Mouse (Mus musculus) forebrain, postnatal 0 days (tissue): ENCODE results near the gene Olfr279. TPM values are rescaled to one million over a fixed set of nuclear protein-coding genes. Genes with fewer than 3 reads are reported as not detected.
"Not testable (repeated sequence)": the region's sequence is repeated elsewhere in the genome, so short reads cannot be mapped to it uniquely, and the experiment has no call there.

ENCODE experiments used
- ATAC-seq: fragments of 200-750 bp; cut with Nextera tagmentation; 2 replicates; pipeline ENCODE4 v1.8.0; 2017; ENCODE audit warnings: mild to moderate bottlenecking, moderate library complexity
- DNase-seq: peaks from one replicate; pipeline ENCODE4 v3.0.0-alpha.2; 2015
- H3K27ac ChIP-seq: fragments of 300-500 bp; sonication (generic); 2 replicates; pipeline ENCODE4 v1.5.1; 2014; ENCODE audit warnings: low read depth, mild to moderate bottlenecking, antibody characterized with exemption, low read length, moderate library complexity, mixed read lengths
- H3K27me3 ChIP-seq: fragments of 300-500 bp; sonication (generic); 2 replicates; pipeline ENCODE4 v1.6.1; 2014; ENCODE audit warnings: mild to moderate bottlenecking, low read length, mixed read lengths; ENCODE audit not compliant: insufficient read depth
- H3K36me3 ChIP-seq: fragments of 300-500 bp; sonication (generic); 2 replicates; pipeline ENCODE4 v1.6.1; 2014; ENCODE audit warnings: mild to moderate bottlenecking, moderate library complexity; ENCODE audit not compliant: insufficient read depth
- H3K4me1 ChIP-seq: fragments of 300-500 bp; sonication (generic); 2 replicates; pipeline ENCODE4 v1.6.1; 2014; ENCODE audit warnings: antibody characterized with exemption; ENCODE audit not compliant: insufficient read depth
- H3K4me2 ChIP-seq: fragments of 300-500 bp; sonication (generic); 2 replicates; pipeline ENCODE4 v1.6.1; 2014; ENCODE audit warnings: low read depth, mild to moderate bottlenecking, moderate library complexity
- H3K4me3 ChIP-seq: fragments of 300-500 bp; sonication (generic); 2 replicates; pipeline ENCODE4 v1.5.1; 2014; ENCODE audit warnings: low read depth, low read length, mixed read lengths
- H3K9ac ChIP-seq: fragments of 300-500 bp; sonication (generic); 2 replicates; pipeline ENCODE4 v1.6.1; 2014; ENCODE audit warnings: mild to moderate bottlenecking
- H3K9me3 ChIP-seq: fragments of 300-500 bp; sonication (generic); 2 replicates; pipeline ENCODE4 v1.6.1; 2016; ENCODE audit warnings: low read length
- CTCF ChIP-seq: sonication (generic); IDR thresholded peaks from 2 replicates; pipeline ENCODE4 v1.5.1; 2016; ENCODE audit warnings: antibody characterized with exemption, control low read depth, low read depth
- WGBS: fragments of 180-500 bp; shearing (Covaris S2); extraction: QIAGEN DNeasy Blood & Tissue Kit; methylation state at CpG from one replicate; pipeline ENCODE4 v1.1.7; 2014; 5-methylcytosine and 5-hydroxymethylcytosine counted together
- polyA plus RNA-seq: library from polyadenylated mRNA; unstranded; fragments of >200 nt; fragmentation: Nextera tagmentation; extraction: Ambion mirVana; gene quantifications from 2 replicates; pipeline ENCODE4 v1.2.1, GENCODE M21; 2015
- total RNA-seq: library from RNA; depleted of rRNA; stranded (reverse); fragments of >200 nt; gene quantifications from 2 replicates; pipeline ENCODE4 v1.2.3, GENCODE M21; 2014

The Olfr279 gene
- total and polyA plus RNA-seq, 2 experiments from 2014 or later = not detected

GRCm38 (mm10) chr15:98511386-98511928 is 19.3 kb downstream of the Olfr279 start:
- no peaks in the 10 kb centered on the region for H3K4me1 ChIP-seq
- DNase-seq (no peak), ATAC-seq (no peak)
- no peaks in the 10 kb centered on the region for H3K27me3 ChIP-seq
- no peaks in the 10 kb centered on the region for H3K36me3 ChIP-seq
- H3K27ac ChIP-seq = no peak overlapping the region
- H3K4me2 ChIP-seq = no peak overlapping the region
- no peak for TF ChIP-seq CTCF
- H3K9ac ChIP-seq = no peak overlapping the region
- 45% methylated on average over 13 of the region's 13 CpGs for WGBS
- no peaks in the 10 kb centered on the region for H3K9me3 ChIP-seq
- H3K4me3 ChIP-seq = no peak overlapping the region

GRCm38 (mm10) chr15:98512232-98512631 is 20.0 kb downstream of the Olfr279 start:
- Histone ChIP-seq H3K27ac (no peak overlapping the region), H3K9me3 (no peaks in the 10 kb centered on the region), H3K4me1 (no peaks in the 10 kb centered on the region), H3K27me3 (no peaks in the 10 kb centered on the region), H3K36me3 (0 out of 2 replicates have a peak, but pooled peaks cover under 1% of the 10 kb centered on the region), H3K9ac (no peak overlapping the region), H3K4me3 (no peak overlapping the region), H3K4me2 (no peak overlapping the region)
- 68% methylated on average over 8 of the region's 8 CpGs for WGBS
- ATAC-seq = no peak
- no peak for TF ChIP-seq CTCF
- DNase-seq = no peak

DNA sequence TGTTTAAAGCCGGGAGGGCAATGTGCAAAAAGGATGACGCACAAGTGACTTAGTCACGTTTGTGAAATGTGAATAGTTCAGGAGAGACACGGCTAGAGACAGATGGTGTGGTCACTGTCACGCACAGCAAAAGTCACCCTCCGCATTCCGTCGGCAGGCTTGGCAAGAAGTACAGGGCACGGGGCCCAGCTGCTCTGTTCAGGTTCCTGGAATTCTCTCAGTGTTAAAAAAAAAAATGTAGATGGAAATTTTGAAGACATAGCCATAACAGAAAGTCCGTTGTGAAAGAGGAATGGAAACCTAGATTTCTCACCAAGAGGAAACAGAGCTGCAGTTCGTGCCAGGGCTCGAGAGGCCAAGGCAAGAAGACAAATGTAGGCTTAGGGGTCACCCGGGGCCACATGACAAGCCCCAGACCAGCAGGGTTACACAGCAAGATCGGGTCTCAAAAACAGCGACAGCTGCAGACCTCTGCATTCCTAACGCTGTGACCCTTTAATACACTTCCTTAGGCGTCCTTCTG is 20.7 kb downstream of the Olfr279 start:
- no peaks in the 10 kb centered on the region for H3K4me1 ChIP-seq
- DNase-seq (no peak), ATAC-seq (no peak)
- no peak overlapping the region for H3K4me2 ChIP-seq
- WGBS = 69% methylated on average over 17 of the region's 17 CpGs
- no peak overlapping the region for H3K9ac ChIP-seq
- H3K4me3 ChIP-seq = no peak overlapping the region
- H3K36me3 ChIP-seq = peaks cover 5% of the 10 kb centered on the region
- H3K27ac ChIP-seq = no peak overlapping the region
- no peak for TF ChIP-seq CTCF
- H3K27me3 ChIP-seq = no peaks in the 10 kb centered on the region
- no peaks in the 10 kb centered on the region for H3K9me3 ChIP-seq

- H3K27ac ChIP-seq, H3K27me3 ChIP-seq, ATAC-seq, H3K4me3 ChIP-seq, H3K9ac ChIP-seq, H3K4me1 ChIP-seq, H3K9me3 ChIP-seq, H3K4me2 ChIP-seq, DNase-seq: not testable (repeated sequence)
- peaks cover 13% of the 10 kb centered on the region for H3K36me3 ChIP-seq
- WGBS = 64% methylated on average over 3 of the region's 3 CpGs
Observed at GRCm38 (mm10) chr15:98513676-98514075, 21.5 kb downstream of the Olfr279 start.

DNA sequence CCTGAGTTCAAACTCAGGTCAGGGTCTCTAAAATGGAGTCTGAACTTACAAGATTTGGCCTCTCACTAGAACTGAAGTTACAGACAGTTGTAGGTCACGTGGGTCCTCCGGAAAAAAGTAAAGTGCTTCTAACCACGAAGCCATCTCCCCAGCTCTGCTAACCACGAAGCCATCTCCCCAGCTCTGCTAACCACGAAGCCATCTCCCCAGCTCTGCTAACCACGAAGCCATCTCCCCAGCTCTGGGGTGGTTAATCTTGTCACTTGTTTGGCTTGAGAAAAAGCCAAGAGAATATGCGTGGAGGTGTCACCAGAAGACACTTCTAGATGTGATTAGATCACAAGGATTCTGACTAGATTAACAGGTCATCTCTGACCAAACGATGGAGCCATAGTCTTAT is 21.9 kb downstream of the Olfr279 start:
- ATAC-seq (no peak), DNase-seq (no peak)
- H3K4me2 ChIP-seq = no peak overlapping the region
- H3K4me3 ChIP-seq = no peak overlapping the region
- no peaks in the 10 kb centered on the region for H3K27me3 ChIP-seq
- H3K9ac ChIP-seq = no peak overlapping the region
- no peaks in the 10 kb centered on the region for H3K9me3 ChIP-seq
- H3K27ac ChIP-seq = no peak overlapping the region
- WGBS = 87% methylated on average over 8 of the region's 8 CpGs
- no peak for TF ChIP-seq CTCF
- peaks cover 13% of the 10 kb centered on the region for H3K36me3 ChIP-seq
- H3K4me1 ChIP-seq = no peaks in the 10 kb centered on the region

GRCm38 (mm10) chr15:98514845-98515244 is 22.6 kb downstream of the Olfr279 start:
- H3K4me3 ChIP-seq, H3K4me2 ChIP-seq, H3K4me1 ChIP-seq, H3K9me3 ChIP-seq, H3K27ac ChIP-seq, H3K27me3 ChIP-seq, ATAC-seq, H3K9ac ChIP-seq, DNase-seq: not testable (repeated sequence)
- 96% methylated on average over 2 of the region's 2 CpGs for WGBS
- peaks cover 18% of the 10 kb centered on the region for H3K36me3 ChIP-seq

DNA sequence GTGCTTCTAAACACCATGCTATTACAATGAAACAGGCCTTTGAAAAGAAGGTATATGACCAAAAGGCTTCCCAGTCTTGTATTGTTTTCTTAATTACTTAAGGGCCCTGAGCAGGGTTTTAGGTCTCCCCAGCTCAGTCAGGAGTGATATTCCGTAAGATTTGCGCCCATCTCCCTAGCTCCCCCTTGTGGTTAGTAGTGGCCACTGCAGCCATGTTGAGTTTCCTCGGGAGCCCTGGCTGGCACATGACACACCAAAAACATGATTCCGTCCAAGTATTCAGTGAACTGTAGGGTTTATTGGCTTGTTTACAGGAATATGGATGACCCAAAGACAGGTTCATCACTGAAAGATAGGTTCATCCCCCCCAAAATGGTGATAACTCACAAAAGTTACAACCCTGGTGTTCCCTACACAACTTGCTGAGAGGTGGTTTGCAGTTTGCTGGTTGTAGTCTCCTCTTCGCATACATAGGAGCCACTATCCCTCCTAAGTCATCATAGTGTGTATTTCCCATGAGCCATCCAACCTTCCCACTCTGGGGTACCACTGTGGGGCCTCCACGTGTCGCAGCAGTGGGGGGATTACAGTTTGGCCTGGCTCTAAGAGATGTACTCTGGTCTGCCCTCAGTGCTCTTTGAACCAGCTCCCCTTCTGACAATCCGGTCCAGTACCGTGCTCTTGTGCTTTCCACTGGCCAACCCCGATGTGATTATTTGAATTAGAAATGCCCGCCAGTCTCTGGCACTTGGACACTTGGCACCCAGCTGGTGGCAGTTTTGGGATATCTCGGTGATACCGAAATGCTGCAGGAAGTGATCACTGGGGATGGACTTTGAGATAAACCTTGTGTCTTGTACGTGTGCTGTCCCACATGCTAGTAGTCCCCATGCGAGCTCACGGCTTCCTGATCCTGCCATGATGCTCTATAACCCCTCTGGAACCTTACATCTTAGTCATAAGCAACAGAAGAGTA is 25.5 kb downstream of the Olfr279 start:
- ATAC-seq (no peak), DNase-seq (peak; percentile 63)
- no peak overlapping the region for H3K9ac ChIP-seq
- H3K4me2 ChIP-seq = no peak overlapping the region
- peaks cover 41% of the 10 kb centered on the region for H3K36me3 ChIP-seq
- no peaks in the 10 kb centered on the region for H3K27me3 ChIP-seq
- H3K9me3 ChIP-seq = no peaks in the 10 kb centered on the region
- no peak overlapping the region for H3K27ac ChIP-seq
- 66% methylated on average over 16 of the region's 16 CpGs for WGBS
- no peaks in the 10 kb centered on the region for H3K4me1 ChIP-seq
- H3K4me3 ChIP-seq = no peak overlapping the region
- TF ChIP-seq CTCF = peak; percentile 90
